In the genomic region with DNA sequence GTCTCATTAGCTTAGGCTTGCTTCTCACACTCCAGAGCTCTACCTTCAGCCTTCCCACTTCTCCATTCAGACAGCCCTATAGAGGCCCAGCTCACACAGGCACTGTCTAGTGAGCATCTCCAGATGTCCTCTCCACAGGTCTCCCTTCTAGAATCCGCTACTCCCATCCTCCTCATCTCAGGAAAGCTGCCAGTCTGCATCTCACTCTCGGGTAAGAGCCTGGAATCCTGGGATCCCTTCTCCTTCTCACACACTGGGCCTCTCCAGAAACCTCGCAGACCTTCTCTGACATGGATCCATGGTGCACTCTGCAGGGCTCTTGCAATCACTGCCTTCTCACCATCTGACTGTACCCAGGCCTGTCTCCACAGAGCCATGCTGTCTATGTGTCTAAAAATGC, we compare ENCODE assay signal across 33 mouse cellular contexts. TPM values are rescaled to one million over a fixed set of nuclear protein-coding genes. Genes with fewer than 3 reads are reported as not detected.
DNase-seq lines count a peak whose midpoint lies in the region; ATAC-seq and TF ChIP-seq lines count a peak whose summit lies in the region.
"Had no signal": no experiment of that assay in that cellular context is flagged by ENCODE, and none has a peak within 500 bp of the region (broad histone marks: within the 10 kb centered on the region; RNA-seq: fewer than 3 reads in every experiment).

No protein-coding gene starts in this region.

- H3K27ac ChIP-seq in forebrain, embryonic 10.5 days: peak overlapping the region; percentile 40; the same call in 1 of the 2 replicates
- no peak overlapping the region for H3K27ac ChIP-seq in forebrain, embryonic 16.5 days (ENCODE audit: low read length)
- peak overlapping the region; percentile 41; the same call in 1 of the 2 replicates for H3K27ac ChIP-seq in hindbrain, postnatal 0 days
- no peak overlapping the region for H3K27ac ChIP-seq in hindbrain, embryonic 11.5 days (ENCODE audit: low read depth, low read length)
- H3K27ac ChIP-seq: embryonic facial prominence, embryonic 12.5 days; forebrain, embryonic 13.5 days; heart, embryonic 10.5 days; kidney, postnatal 0 days; limb, embryonic 10.5 days; liver, embryonic 15.5 days; macrophage; midbrain, embryonic 15.5 days; stomach, embryonic 15.5 days had no signal

- 82% methylated on average over 3 of the region's 3 CpGs for WGBS in forebrain, embryonic 10.5 days
- 71% methylated on average over 3 of the region's 3 CpGs for WGBS in forebrain, embryonic 16.5 days
- WGBS in hindbrain, postnatal 0 days: 77% methylated on average over 3 of the region's 3 CpGs
- WGBS in hindbrain, embryonic 11.5 days: 95% methylated on average over 3 of the region's 3 CpGs

- H3K4me1 ChIP-seq in forebrain, embryonic 10.5 days: peaks cover 53% of the 10 kb centered on the region
- peaks cover under 1% of the 10 kb centered on the region for H3K4me1 ChIP-seq in forebrain, embryonic 16.5 days (replicated peaks; ENCODE audit: control insufficient read depth, insufficient read depth, low read length)
- H3K4me1 ChIP-seq in hindbrain, postnatal 0 days (ENCODE audit: insufficient read depth, low read length): no peaks in the 10 kb centered on the region
- H3K4me1 ChIP-seq in hindbrain, embryonic 11.5 days (replicated peaks; ENCODE audit: control insufficient read depth, insufficient read depth, low read length): peaks cover 2% of the 10 kb centered on the region; the same call in 1 of the 2 replicates

- no peak overlapping the region for H3K4me3 ChIP-seq in forebrain, embryonic 10.5 days
- H3K4me3 ChIP-seq in forebrain, embryonic 16.5 days (replicated peaks; ENCODE audit: low read length): no peak overlapping the region
- no peak overlapping the region for H3K4me3 ChIP-seq in hindbrain, postnatal 0 days (ENCODE audit: low read length)
- H3K4me3 ChIP-seq in hindbrain, embryonic 11.5 days (ENCODE audit: low read depth, low read length): no peak overlapping the region
- H3K4me3 ChIP-seq: embryonic facial prominence, embryonic 12.5 days; forebrain, embryonic 13.5 days; heart, embryonic 10.5 days; limb, embryonic 10.5 days; liver, embryonic 15.5 days; lung, embryonic 15.5 days; midbrain, embryonic 15.5 days; stomach, embryonic 15.5 days had no signal

- H3K4me2 ChIP-seq in forebrain, embryonic 16.5 days (ENCODE audit: low read length): no peak overlapping the region
- H3K4me2 ChIP-seq in hindbrain, postnatal 0 days (ENCODE audit: low read depth, low read length): no peak overlapping the region
- no peak overlapping the region for H3K4me2 ChIP-seq in hindbrain, embryonic 11.5 days (replicated peaks; ENCODE audit: low read depth, low read length)
- H3K4me2 ChIP-seq: embryonic facial prominence, embryonic 12.5 days; forebrain, embryonic 13.5 days; liver, embryonic 15.5 days; lung, embryonic 15.5 days; midbrain, embryonic 15.5 days; stomach, embryonic 15.5 days had no signal

- no peaks in the 10 kb centered on the region for H3K9me3 ChIP-seq in forebrain, embryonic 10.5 days
- no peaks in the 10 kb centered on the region for H3K9me3 ChIP-seq in forebrain, embryonic 16.5 days (ENCODE audit: control insufficient read depth, low read length)
- no peaks in the 10 kb centered on the region for H3K9me3 ChIP-seq in hindbrain, postnatal 0 days (ENCODE audit: low read length)
- H3K9me3 ChIP-seq in hindbrain, embryonic 11.5 days (ENCODE audit: control insufficient read depth, low read length): no peaks in the 10 kb centered on the region
- H3K9me3 ChIP-seq: embryonic facial prominence, embryonic 12.5 days; forebrain, embryonic 13.5 days; heart, embryonic 10.5 days; limb, embryonic 10.5 days; liver, embryonic 15.5 days; lung, embryonic 15.5 days; midbrain, embryonic 15.5 days; stomach, embryonic 15.5 days had no signal

- DNase-seq in forebrain, embryonic 10.5 days (ENCODE audit: extremely low spot score, low spot score): no peak
- no peak for DNase-seq in hindbrain, postnatal 0 days (ENCODE audit: low spot score)
- DNase-seq in hindbrain, embryonic 11.5 days (ENCODE audit: low spot score): no peak
- DNase-seq in cerebellum, adult 9-11 months: peak; percentile 68
- DNase-seq in cerebellum, postnatal 36 days: peak; percentile 37 to 39
- no peak for DNase-seq in left cerebral cortex, adult 11 months (ENCODE audit: low spot score)
- DNase-seq: adrenal gland, adult 8-10 months; B cell, adult 2 months; gastrocnemius, postnatal 36 days; kidney, adult 2 months; liver; right cerebral cortex, adult 18-20 months; right cerebral cortex, postnatal 4 days; thymus, postnatal 25 days had no signal

- no peak overlapping the region for H3K9ac ChIP-seq in forebrain, embryonic 16.5 days (replicated peaks; ENCODE audit: low read depth, low read length)
- H3K9ac ChIP-seq in hindbrain, postnatal 0 days (replicated peaks; ENCODE audit: low read length): no peak overlapping the region
- H3K9ac ChIP-seq in hindbrain, embryonic 11.5 days (ENCODE audit: low read depth, low read length): no peak overlapping the region
- H3K9ac ChIP-seq: embryonic facial prominence, embryonic 12.5 days; forebrain, embryonic 13.5 days; liver, embryonic 15.5 days; lung, embryonic 15.5 days; midbrain, embryonic 15.5 days; stomach, embryonic 15.5 days had no signal

- peaks cover 100% of the 10 kb centered on the region for H3K36me3 ChIP-seq in forebrain, embryonic 10.5 days (replicated peaks)
- H3K36me3 ChIP-seq in forebrain, embryonic 16.5 days (ENCODE audit: control insufficient read depth, insufficient read depth): peaks cover 11% of the 10 kb centered on the region; the same call in 1 of the 2 replicates
- H3K36me3 ChIP-seq in hindbrain, postnatal 0 days (ENCODE audit: insufficient read depth, low read length): peaks cover 38% of the 10 kb centered on the region
- H3K36me3 ChIP-seq in hindbrain, embryonic 11.5 days (ENCODE audit: control insufficient read depth, insufficient read depth, low read length): peaks cover 9% of the 10 kb centered on the region; the same call in 1 of the 2 replicates

- no peak for ATAC-seq in forebrain, embryonic 16.5 days
- ATAC-seq in hindbrain, postnatal 0 days: no peak
- no peak for ATAC-seq in hindbrain, embryonic 11.5 days (ENCODE audit: low FRiP score)
- ATAC-seq: forebrain, embryonic 13.5 days; midbrain, embryonic 15.5 days had no signal

- no peak for TF ChIP-seq CTCF in hindbrain, postnatal 0 days (IDR thresholded peaks at IDR 0.05; ENCODE audit: low read depth)

- H3K27me3 ChIP-seq in forebrain, embryonic 10.5 days (ENCODE audit: poor library complexity, severe bottlenecking): peaks cover 15% of the 10 kb centered on the region
- no peaks in the 10 kb centered on the region for H3K27me3 ChIP-seq in forebrain, embryonic 16.5 days (replicated peaks; ENCODE audit: control insufficient read depth, insufficient read depth, low read length)
- H3K27me3 ChIP-seq in hindbrain, postnatal 0 days (ENCODE audit: insufficient read depth, low read length): no peaks in the 10 kb centered on the region
- H3K27me3 ChIP-seq in hindbrain, embryonic 11.5 days (ENCODE audit: control insufficient read depth, insufficient read depth, low read length): no peaks in the 10 kb centered on the region
- H3K27me3 ChIP-seq: CH12.LX; embryonic facial prominence, embryonic 12.5 days; forebrain, embryonic 13.5 days; lung, embryonic 15.5 days; midbrain, embryonic 15.5 days; stomach, embryonic 15.5 days had no signal

RNA-seq across cellular contexts. Expression of a gene that starts 6.1 kb away (rescaled TPM):
- 57.4 and 65.2 TPM in 2 replicates for polyA plus RNA-seq in forebrain, embryonic 10.5 days (2016; fragmentation: Nextera tagmentation; extraction: Ambion mirVana)
- 25.6 and 28.1 TPM in 2 replicates for polyA plus RNA-seq in forebrain, embryonic 16.5 days (2015; fragmentation: Nextera tagmentation; extraction: Ambion mirVana)
- 4.3 and 9.4 TPM in 2 replicates for total RNA-seq in hindbrain, postnatal 0 days (2014; rRNA removed)
- 20.6 and 21.1 TPM in 2 replicates for polyA plus RNA-seq in hindbrain, postnatal 0 days (2015; fragmentation: Nextera tagmentation; extraction: Ambion mirVana)
- polyA plus RNA-seq in hindbrain, embryonic 11.5 days (2014; fragmentation: Nextera tagmentation; extraction: Ambion mirVana): 22.0 and 25.2 TPM in 2 replicates

RNA-seq across cellular contexts. Expression of a gene that starts 6.5 kb away (rescaled TPM):
- 110 and 117 TPM in 2 replicates for polyA plus RNA-seq in forebrain, embryonic 10.5 days (2016; fragmentation: Nextera tagmentation; extraction: Ambion mirVana)
- 95.1 and 97.9 TPM in 2 replicates for polyA plus RNA-seq in forebrain, embryonic 16.5 days (2015; fragmentation: Nextera tagmentation; extraction: Ambion mirVana)
- total RNA-seq in hindbrain, postnatal 0 days (2014; rRNA removed): 61.0 and 66.9 TPM in 2 replicates
- polyA plus RNA-seq in hindbrain, postnatal 0 days (2015; fragmentation: Nextera tagmentation; extraction: Ambion mirVana): 85.2 and 85.5 TPM in 2 replicates
- 89.3 and 89.4 TPM in 2 replicates for polyA plus RNA-seq in hindbrain, embryonic 11.5 days (2014; fragmentation: Nextera tagmentation; extraction: Ambion mirVana)

RNA-seq across cellular contexts. Expression of a gene that starts 8.4 kb away (rescaled TPM):
- polyA plus RNA-seq in forebrain, embryonic 10.5 days (2016; fragmentation: Nextera tagmentation; extraction: Ambion mirVana): 9.8 and 10.1 TPM in 2 replicates
- polyA plus RNA-seq in forebrain, embryonic 16.5 days (2015; fragmentation: Nextera tagmentation; extraction: Ambion mirVana): 10.8 and 14.3 TPM in 2 replicates
- 40.5 and 57.3 TPM in 2 replicates for total RNA-seq in hindbrain, postnatal 0 days (2014; rRNA removed)
- polyA plus RNA-seq in hindbrain, postnatal 0 days (2015; fragmentation: Nextera tagmentation; extraction: Ambion mirVana): 31.3 and 37.6 TPM in 2 replicates
- 3.4 and 3.7 TPM in 2 replicates for polyA plus RNA-seq in hindbrain, embryonic 11.5 days (2014; fragmentation: Nextera tagmentation; extraction: Ambion mirVana)
- total RNA-seq: gastrocnemius, postnatal 36 days; hematopoietic stem cell, adult 5-6 weeks had no signal
- polyA plus RNA-seq: heart, postnatal 0 days; large intestine, adult 2 months; liver, embryonic 15.5 days had no signal

RNA-seq across cellular contexts. Expression of a gene that starts 24.2 kb away (rescaled TPM):
- polyA plus RNA-seq in forebrain, embryonic 10.5 days (2016; fragmentation: Nextera tagmentation; extraction: Ambion mirVana): not detected in 2 replicates
- not detected in 2 replicates for polyA plus RNA-seq in forebrain, embryonic 16.5 days (2015; fragmentation: Nextera tagmentation; extraction: Ambion mirVana)
- total RNA-seq in hindbrain, postnatal 0 days (2014; rRNA removed): not detected in 2 replicates
- polyA plus RNA-seq in hindbrain, postnatal 0 days (2015; fragmentation: Nextera tagmentation; extraction: Ambion mirVana): 0.54 TPM in 1 of 2 replicates, not detected in the other
- not detected in 2 replicates for polyA plus RNA-seq in hindbrain, embryonic 11.5 days (2014; fragmentation: Nextera tagmentation; extraction: Ambion mirVana)
- total RNA-seq: adrenal gland, adult 8-10 months; CH12.LX; gastrocnemius, postnatal 36 days; hematopoietic stem cell, adult 5-6 weeks; layer of hippocampus, postnatal 10 days; MEL had no signal
- polyA plus RNA-seq: embryonic facial prominence, embryonic 12.5 days; forebrain, embryonic 13.5 days; heart, embryonic 10.5 days; heart, postnatal 0 days; intestine, embryonic 14.5 days; kidney, adult 2 months; large intestine, adult 2 months; limb, embryonic 10.5 days; liver, embryonic 15.5 days; lung, embryonic 15.5 days; macrophage; midbrain, embryonic 15.5 days; neural tube, embryonic 14.5 days; stomach, embryonic 15.5 days had no signal

RNA-seq across cellular contexts. Expression of a gene that starts 28.9 kb away (rescaled TPM):
- polyA plus RNA-seq in forebrain, embryonic 10.5 days (2016; fragmentation: Nextera tagmentation; extraction: Ambion mirVana): 54.0 and 54.1 TPM in 2 replicates
- 55.3 and 65.6 TPM in 2 replicates for polyA plus RNA-seq in forebrain, embryonic 16.5 days (2015; fragmentation: Nextera tagmentation; extraction: Ambion mirVana)
- total RNA-seq in hindbrain, postnatal 0 days (2014; rRNA removed): 140 and 143 TPM in 2 replicates
- polyA plus RNA-seq in hindbrain, postnatal 0 days (2015; fragmentation: Nextera tagmentation; extraction: Ambion mirVana): 41.0 and 43.7 TPM in 2 replicates
- 27.3 and 31.2 TPM in 2 replicates for polyA plus RNA-seq in hindbrain, embryonic 11.5 days (2014; fragmentation: Nextera tagmentation; extraction: Ambion mirVana)

Comparison
In these comparisons a context has a peak if more than half of its experiments do, and no peak if none do; other contexts are left out.
1. H3K27ac ChIP-seq: peak in forebrain, embryonic 10.5 days (single experiment) and hindbrain, postnatal 0 days (single experiment); none in forebrain, embryonic 16.5 days (single experiment) and hindbrain, embryonic 11.5 days (single experiment).
2. DNase-seq: peak in cerebellum, adult 9-11 months (single experiment) and cerebellum, postnatal 36 days (2 of 2); none in forebrain, embryonic 10.5 days (single experiment), hindbrain, postnatal 0 days (single experiment), hindbrain, embryonic 11.5 days (single experiment) and left cerebral cortex, adult 11 months (single experiment).